Mouse (Mus musculus) gastrocnemius, adult 18-20 months (tissue): Measurements from ENCODE around the gene Rhbg. TPM values are rescaled to one million over a fixed set of nuclear protein-coding genes. Genes with fewer than 3 reads are reported as not detected.

Experiments
- DNase-seq: peaks from one replicate; pipeline ENCODE4 v3.0.0; 2021; ENCODE audit warnings: low spot score
- total RNA-seq, 2 experiments: library from RNA; stranded (reverse); gene quantifications; 2 replicates each; pipeline ENCODE4 v1.2.3; 2021

The Rhbg gene
- total RNA-seq, 2 experiments from 2014 or later, result not detected

- DNase-seq, result no peak
These were observed 46.2 kb downstream of the Rhbg start for GRCm38 (mm10) chr3:88208226-88208720.

DNA sequence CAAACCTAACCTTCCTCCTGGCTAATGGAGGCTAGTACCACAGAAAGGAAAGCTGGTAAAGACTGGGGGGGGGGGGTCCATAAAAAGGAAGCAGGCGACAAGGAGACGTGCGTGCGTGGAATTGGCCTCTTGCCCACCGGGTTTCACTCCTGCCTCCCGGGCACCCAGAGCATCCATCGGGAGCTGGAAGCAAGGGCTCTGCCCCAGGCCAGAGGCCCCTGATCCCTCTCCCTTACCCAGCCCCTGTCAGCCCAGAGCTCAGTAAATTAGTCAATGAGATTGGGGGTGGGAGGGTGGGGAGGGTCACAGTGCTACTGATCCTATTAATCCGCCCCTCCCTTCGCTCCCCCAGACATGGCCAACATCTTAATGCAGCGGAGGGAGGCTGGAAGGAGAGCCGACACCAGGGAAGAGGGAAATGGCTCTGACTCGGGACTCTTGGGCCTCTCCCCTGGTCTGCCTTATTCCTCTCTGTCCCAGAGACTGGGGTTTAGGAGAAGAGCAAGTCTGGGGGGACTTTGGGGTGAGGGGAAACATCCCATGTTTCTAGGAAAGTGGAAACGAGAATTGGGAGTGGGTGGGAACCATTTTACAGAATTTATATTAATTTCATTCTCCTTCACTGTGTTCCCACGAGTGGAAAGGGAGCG, 46.9 kb downstream of the Rhbg start:
- DNase-seq, result no peak

GRCm38 (mm10) chr3:88206901-88207371, 47.6 kb downstream of the Rhbg start:
- no peak for DNase-seq

- DNase-seq, result no peak
These were observed 48.0 kb downstream of the Rhbg start for GRCm38 (mm10) chr3:88206500-88206899.

- DNase-seq, result no peak
These were observed 48.7 kb downstream of the Rhbg start for GRCm38 (mm10) chr3:88205563-88206491.

- no peak for DNase-seq
These were observed 49.3 kb downstream of the Rhbg start for GRCm38 (mm10) chr3:88205176-88205562.

GRCm38 (mm10) chr3:88204751-88205150, 49.8 kb downstream of the Rhbg start:
- no peak for DNase-seq

- DNase-seq, result no peak
These were observed 50.4 kb downstream of the Rhbg start for GRCm38 (mm10) chr3:88203999-88204700.

- DNase-seq, result no peak
These were observed 51.1 kb downstream of the Rhbg start for GRCm38 (mm10) chr3:88203456-88203855.

- DNase-seq, result no peak
These were observed 51.5 kb downstream of the Rhbg start for GRCm38 (mm10) chr3:88202986-88203385.

- no peak for DNase-seq
These were observed 52.9 kb downstream of the Rhbg start for GRCm38 (mm10) chr3:88201640-88202039.

DNA sequence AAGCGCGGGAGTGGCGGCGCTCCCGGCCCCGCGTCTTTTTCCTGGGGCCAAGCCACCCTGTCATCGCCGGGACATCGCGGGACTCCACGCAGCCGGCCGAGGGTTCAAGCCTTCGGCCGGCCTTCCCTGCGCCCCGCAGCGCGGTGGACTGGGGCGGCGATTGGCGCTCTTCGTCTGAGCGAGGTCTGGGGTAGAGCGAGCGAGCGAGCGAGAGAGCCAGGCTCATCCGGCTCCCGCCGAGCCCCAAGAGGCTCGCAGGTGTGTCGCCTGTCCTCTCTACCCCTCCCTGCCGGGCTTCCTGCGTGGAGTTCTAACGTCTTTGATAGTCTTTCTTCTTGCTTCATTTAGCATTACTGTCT, 53.6 kb downstream of the Rhbg start:
- no peak for DNase-seq

DNA sequence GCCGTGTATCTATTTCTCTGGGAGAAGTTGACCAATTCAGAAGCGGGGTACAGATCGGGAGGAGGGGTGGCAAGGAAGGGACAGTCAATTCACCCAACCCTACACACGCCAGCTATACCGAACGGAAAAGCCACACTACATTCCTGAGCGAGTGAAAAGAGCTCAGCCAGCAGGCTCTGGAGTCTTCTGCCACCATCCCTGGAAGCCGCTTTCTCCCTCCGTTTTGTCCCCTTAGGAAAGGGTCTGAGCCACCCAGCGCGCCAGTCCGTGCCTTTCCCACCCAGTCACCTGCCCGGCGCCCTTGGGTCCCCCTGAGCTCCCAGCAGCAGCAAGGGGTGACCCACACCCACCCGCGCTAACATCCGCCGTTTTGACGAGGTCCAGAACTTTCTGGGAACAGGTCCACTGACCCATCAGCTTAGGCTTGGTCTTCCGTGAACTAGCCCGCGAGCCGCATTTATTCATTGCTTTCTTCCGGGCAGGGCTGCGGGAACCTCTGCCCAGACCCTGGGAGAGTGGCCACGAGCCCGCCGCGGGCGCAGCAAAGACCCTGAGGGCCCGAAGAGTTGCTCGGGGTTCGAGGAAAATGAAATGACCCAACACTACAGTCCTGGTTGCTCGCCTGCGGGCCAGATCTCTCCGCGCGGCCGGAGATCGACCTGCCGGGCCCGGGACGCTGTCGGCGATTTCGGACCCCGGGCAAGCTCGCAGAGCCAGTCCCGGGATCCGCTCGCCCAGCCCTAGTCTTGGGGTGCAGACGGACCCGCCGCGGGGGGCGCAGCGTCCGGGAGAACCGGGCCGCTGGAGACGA, 54.1 kb downstream of the Rhbg start:
- no peak for DNase-seq

GRCm38 (mm10) chr3:88199541-88200110, 54.9 kb downstream of the Rhbg start:
- no peak for DNase-seq

- DNase-seq, result no peak
These were observed 55.9 kb downstream of the Rhbg start for GRCm38 (mm10) chr3:88198505-88199020.

DNA sequence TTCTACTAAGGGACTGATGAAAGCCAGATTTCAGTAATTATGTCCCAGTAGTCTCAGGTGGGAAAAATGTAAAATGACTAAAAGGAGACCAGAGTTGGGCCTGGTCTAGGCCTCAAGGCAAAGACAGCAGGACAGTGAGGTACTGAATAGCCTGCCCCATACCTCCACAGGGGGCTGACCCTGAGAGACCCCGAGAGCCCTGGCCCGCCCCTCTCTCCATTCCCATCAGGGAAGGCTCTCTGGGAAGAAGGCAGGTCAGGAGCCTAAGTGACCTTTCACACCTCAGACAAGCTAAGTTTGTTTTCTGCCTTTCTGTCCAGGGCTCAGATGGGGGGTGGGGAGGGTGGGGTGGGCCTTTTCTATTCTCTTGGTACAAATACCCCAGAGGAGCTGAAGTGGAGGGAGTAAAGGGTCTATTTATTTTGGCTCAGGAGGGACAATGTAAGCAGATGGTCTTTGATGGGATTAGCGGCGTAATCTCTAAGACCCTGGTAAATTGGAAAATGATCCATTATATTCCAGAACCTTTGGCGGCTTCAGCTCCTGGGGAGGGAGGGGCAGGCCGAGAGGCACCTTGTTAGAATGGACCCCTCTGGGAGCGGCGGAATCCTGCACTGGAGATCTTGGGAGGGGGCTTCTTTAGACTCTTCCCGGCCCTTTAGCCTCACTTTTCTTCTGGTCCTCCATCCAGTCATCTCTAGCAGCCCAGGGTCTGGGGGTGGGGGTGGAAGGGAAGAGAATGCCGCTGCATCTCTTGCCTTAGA, 56.6 kb downstream of the Rhbg start:
- no peak for DNase-seq
